Mouse (Mus musculus): Measurements from ENCODE around the gene Grhl3. TPM values are rescaled to one million over a fixed set of nuclear protein-coding genes. Genes with fewer than 3 reads are reported as not detected.

Grhl3 gene
- total RNA-seq, 1 experiment from 2014 or later: 0.38 TPM

DNA sequence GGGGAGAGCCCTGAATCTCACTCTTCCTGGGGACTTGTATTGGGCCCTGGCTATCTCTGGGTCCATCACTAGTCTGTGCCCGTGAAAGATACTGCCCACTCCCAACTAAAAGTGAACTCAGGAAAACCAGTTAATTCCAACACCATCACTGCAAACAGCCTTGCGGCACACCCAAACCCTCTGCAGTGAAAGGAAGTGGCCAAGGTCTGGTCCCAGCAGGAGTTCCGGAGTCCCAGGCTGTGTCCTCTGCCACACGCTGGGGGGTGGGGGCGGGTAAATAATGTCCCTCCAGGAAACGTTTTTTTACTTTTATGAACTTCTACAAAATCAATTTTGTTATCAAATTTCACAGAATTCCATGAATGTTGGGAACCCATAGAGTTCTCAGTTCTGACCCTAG is 6.3 kb upstream of the Grhl3 start:
- ATAC-seq (replicated peaks; ENCODE audit: insufficient number of reproducible peaks, low FRiP score, low TSS enrichment, poor library complexity, severe bottlenecking): no peak

DNA sequence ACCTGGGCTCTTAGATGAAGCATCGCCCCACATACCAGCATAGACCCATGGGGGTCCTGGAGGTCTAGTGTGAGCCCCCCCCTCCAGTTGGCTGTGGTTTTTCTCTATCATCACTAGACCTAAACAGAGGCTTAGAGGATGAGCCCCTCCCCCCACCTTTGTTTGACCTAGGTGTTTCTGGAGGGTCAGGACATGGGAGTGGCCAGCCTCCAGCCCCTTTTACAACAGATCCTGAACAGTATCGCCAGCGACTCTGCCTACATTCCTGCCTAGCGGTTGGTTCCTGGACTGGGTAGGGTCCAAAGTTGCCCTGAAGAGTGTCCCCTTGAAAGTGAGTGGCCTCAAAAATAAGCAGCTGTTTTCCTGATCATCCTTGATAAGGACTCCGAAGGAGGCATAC is 5.1 kb upstream of the Grhl3 start:
- ATAC-seq (replicated peaks; ENCODE audit: insufficient number of reproducible peaks, low FRiP score, low TSS enrichment, poor library complexity, severe bottlenecking): no peak

DNA sequence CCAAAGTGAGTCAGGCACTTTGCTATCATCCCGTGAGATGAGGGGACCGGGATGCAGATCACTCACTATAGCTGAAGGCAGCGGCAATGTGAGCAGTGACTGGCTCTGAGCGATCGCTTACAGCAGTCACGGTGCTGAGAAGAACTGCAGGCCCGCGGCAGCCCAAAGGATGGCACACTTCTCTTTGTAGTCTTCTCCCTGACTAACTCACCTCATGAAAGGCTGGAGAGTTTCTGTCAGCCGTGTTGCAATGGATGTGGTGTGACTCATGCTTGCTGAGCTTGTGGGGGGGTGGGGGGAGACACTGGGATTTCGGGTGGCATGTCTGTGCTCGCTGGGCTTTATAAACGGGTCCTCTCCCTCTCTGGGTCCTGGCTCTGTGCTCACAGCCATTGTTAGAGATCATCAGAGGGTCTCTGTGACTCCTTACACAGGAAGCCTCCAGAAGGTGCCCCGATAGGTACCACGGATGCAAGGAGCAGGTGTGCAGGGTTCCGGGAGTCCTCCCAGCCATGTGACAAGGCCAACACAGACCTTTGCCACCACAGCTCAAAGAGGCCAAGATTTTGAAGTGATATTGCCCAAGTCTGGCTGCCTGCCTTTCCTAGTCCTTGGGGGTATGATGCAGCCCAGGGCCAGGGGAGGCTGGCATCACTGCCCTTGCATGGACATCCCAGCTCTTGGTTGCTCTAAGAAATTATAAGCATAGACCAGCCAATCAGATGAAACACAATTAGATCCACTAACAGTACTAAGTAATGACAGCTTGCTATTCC is 2.1 kb upstream of the Grhl3 start:
- ATAC-seq (replicated peaks; ENCODE audit: insufficient number of reproducible peaks, low FRiP score, low TSS enrichment, poor library complexity, severe bottlenecking): no peak

DNA sequence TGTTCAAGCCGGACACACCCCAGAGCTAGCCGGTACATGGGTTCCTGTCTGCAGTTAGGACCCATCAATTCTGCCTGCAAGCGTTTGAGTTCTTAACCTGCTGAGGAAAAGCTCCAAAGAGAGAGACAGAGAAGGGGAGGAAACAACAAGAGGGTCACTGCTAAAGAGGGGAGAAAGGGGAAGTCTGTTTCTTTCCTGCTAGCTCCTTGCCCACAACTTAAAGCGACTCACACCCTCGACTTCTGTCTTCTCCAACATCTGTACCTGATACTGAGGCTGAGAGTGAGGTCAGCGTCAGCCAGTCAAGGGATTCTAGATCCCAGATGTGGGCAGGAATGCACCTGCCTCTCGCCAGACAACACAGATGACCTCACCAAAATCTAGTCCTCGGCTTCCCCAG is 1.2 kb downstream of the Grhl3 start:
- no peak; the same call in 1 of the 2 replicates for ATAC-seq (replicated peaks; ENCODE audit: insufficient number of reproducible peaks, low FRiP score, low TSS enrichment, poor library complexity, severe bottlenecking)

DNA sequence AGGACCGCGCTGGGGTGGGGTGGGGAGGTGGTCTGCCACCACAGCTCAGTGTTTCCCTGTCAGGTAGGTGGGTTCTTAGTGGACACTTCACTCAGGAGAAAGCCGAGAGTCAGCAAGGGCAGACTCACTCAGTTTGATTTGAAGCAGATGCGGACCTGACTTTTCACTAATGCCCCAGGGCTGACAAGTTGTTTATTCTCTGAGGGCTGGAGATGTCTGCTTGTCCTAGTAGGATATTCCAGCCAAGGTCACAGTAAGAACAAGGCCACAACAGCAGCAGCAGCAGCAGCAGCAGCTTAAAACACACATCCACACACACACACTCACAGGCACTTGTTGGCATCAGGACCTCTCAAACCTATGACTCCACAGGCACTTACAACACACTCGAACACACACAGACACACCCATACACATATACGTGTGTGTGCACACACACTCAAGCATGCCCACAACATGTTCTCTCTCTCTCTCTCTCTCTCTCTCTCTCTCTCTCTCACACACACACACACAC is 2.3 kb downstream of the Grhl3 start:
- ATAC-seq (replicated peaks; ENCODE audit: insufficient number of reproducible peaks, low FRiP score, low TSS enrichment, poor library complexity, severe bottlenecking): no peak

DNA sequence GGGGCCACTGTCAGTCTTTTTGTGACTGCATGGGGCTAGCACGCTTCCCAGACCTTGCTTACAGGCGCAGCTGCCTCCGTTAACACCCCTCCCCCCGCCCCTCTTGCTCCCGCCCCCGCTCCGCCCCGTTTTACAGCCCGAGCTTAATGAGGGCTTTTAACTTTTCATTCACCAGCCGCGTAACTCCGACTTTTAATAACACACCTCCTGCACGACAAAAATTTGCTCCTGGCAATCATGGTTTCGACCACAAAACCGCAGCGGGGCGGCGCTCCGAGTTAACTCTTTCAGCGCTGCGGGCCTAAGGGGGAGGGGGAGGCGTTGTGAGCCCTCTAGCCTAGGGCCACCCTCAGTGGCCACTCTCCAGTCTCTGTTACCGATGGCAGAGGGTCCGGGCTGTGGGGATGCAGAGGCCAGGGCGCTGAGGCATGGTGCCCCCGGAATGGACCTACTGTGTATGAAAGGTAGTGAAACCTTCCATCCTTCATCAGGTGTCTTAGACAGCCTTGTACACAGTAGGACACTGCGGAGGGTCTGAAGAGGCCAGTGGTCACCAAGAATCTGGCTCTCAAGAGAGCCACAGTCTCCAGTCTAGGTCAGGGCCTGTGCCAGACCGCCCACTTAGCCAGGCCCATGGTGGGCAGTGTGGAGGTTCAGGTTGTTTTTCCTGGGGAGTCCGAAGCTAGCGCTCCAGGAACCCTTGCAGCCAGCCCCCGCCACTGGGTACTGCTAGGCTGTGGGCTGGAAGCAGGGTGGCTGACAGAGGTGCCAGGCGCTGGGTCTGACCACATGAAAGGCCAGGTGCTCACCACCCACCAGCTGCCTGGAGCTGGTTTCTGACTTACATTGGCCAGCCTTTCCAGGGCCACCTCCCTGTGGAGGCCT is 3.0 kb downstream of the Grhl3 start:
- no peak for ATAC-seq (replicated peaks; ENCODE audit: insufficient number of reproducible peaks, low FRiP score, low TSS enrichment, poor library complexity, severe bottlenecking)

DNA sequence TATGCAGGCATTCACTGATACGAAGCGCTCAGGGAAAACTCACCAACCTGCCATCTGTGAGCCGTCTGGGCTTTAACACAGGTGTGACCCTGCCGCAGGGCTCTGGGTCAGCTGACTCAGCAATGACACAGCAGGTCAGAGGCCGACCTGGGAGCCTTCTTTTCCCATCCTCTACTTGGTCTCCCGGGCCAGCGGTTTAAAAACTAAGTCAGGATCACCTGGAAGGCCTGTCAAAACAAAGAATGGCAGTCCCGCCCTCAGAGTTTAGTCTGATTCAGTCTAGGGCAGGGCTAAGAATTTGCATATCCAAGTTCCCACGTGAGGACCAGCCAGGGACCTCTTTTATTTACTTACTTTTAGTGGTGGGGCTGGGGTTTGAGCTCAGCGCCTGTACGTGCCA is 4.2 kb downstream of the Grhl3 start:
- no peak for ATAC-seq (replicated peaks; ENCODE audit: insufficient number of reproducible peaks, low FRiP score, low TSS enrichment, poor library complexity, severe bottlenecking)

DNA sequence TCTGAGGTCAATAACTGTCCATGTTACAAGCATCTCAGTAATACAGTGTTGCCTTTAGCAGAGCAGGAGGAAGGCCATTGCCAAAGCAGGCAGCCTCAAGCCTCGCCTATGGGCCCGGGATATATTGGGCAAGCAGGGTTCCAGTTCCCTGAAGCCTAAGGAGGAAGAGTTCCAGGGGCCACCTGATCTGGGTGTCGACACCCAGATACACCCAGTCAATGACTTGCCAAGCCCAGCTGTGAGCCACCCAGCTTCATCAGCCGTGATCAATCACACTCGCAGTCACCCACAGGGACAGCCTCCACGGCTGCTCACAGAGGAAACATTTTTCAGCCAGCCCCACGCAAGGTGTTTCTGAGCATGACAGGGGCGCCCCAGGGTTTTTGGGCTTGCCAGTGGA is 5.9 kb downstream of the Grhl3 start:
- ATAC-seq (replicated peaks; ENCODE audit: insufficient number of reproducible peaks, low FRiP score, low TSS enrichment, poor library complexity, severe bottlenecking): no peak; the same call in 1 of the 2 replicates

DNA sequence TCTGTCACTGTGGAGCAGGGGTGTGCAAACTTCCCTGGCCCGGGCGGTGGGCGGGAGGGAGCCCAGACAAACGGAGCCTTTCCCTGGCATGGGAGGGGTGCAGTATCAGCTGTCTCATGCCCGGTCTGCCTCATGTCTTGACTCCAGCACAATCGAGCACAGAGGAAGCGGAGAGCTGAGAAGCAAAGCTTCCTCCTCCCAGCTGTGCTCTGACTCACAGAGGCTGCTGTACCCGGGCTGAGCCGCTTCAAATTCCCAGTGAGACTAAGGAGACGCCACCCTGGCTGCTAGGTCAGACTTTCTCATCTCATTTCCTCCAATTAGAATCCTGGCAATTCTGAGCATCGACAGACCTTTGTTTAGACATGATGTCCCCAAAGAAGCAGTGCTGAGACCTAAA is 6.4 kb downstream of the Grhl3 start:
- ATAC-seq (replicated peaks; ENCODE audit: insufficient number of reproducible peaks, low FRiP score, low TSS enrichment, poor library complexity, severe bottlenecking): 0 out of 2 replicates have a peak, but pooled peaks have one; percentile 28

DNA sequence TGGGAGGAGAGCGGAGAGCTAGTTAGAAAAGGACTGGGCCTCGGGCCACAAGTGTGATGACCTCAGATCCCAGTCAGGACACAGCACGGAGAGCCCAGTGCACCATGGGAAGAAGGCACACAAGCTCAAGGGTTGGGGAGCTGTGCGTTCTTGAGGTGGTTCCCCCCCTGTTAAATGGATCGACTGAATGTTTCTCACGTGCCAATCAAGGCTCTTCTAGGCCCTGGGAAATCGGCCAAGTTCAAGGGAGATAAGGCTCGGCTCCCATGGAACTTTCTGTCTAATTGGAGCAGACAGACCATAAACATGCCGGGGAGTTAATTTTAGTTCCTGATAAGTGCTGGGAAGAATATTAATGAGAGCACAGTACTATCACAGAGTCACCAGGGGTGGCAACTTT is 8.0 kb downstream of the Grhl3 start:
- no peak for ATAC-seq (replicated peaks; ENCODE audit: insufficient number of reproducible peaks, low FRiP score, low TSS enrichment, poor library complexity, severe bottlenecking)

DNA sequence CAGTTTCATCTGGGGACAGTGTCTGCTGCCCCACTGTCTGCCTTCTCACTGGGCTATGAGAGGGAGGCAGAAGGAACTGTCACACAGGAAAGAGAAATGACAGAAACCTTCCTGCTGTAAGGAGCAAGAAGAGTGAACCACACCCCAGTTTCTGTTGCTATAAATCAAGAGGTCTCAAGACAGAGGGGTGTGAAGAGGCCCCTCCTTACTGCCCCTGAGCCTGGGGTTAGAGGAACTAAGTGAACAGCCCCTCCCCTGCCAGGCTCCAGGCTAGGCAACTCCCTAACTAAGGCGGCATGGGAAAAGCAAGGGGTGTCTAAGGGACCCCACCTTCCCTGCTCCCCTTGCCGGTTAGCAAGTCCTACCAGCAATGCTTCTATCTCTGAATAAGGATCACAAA is 9.6 kb downstream of the Grhl3 start:
- ATAC-seq (replicated peaks; ENCODE audit: insufficient number of reproducible peaks, low FRiP score, low TSS enrichment, poor library complexity, severe bottlenecking): no peak

DNA sequence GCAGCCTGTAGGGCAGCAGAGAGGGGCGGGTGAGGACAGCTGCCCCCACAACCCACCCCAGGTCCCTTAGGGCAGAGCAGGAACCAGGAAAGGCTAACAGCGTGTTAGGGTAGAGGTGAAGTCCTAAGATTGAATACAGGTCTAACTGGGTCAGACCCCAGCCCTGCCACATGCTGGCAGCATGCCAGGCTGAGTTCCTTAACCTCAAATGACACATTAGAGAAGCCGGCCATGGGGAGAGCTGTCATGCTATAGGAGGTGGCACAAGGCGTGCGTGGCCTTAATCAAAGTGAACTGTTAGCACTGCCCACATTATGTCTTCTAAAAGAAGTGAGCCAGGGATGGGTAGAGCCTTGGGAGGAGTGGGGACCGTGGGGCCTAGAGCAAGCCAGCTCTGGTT is 24.1 kb downstream of the Grhl3 start:
- no peak for ATAC-seq (replicated peaks; ENCODE audit: insufficient number of reproducible peaks, low FRiP score, low TSS enrichment, poor library complexity, severe bottlenecking)

DNA sequence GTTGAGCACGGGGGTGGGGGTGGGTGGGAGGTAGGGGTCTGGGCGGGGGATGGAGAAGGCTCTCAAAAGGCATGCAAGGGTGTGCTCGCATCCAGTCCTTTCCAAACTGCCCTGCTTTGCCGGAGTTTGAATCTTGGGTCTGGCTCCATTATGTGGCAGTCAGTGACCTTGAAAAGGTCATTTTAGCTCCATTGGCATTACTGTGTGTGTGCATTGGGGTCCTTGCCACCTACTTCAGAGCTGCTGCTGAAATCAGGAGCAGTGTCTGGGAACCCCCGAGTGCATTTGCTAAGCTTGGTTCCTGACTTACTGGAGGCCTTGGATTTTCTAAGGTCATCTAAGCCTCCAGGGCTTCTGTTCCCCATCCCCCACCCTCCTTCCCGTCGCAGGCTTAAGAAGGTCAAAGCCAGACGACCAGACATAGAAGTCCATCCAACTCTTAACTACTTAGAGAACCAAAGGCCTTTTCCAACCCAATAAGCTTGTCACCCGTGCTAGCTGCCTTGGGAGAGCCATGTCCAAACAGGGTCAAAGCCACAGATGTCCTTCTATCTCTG is 24.8 kb downstream of the Grhl3 start:
- no peak for ATAC-seq (replicated peaks; ENCODE audit: insufficient number of reproducible peaks, low FRiP score, low TSS enrichment, poor library complexity, severe bottlenecking)

DNA sequence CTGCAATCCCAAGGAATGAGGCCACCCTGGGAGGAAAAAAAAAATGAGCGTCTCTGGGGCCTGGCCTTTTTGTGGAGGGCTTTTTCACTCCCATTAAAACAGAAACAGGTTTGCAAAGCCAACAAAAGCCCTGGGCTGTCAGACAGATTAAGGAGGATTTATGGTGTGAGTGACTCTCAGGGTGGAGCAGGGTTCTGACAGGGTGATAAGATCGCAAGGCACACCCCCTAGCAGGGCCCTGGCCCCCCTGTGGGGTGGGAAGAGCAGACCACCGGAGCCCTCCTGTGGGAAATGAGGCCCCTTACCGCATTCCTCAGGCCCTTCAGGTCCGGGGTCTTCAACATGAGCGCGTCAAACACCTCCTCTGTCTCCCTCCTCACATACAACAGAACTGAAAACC is 25.3 kb downstream of the Grhl3 start:
- ATAC-seq (replicated peaks; ENCODE audit: insufficient number of reproducible peaks, low FRiP score, low TSS enrichment, poor library complexity, severe bottlenecking): no peak

DNA sequence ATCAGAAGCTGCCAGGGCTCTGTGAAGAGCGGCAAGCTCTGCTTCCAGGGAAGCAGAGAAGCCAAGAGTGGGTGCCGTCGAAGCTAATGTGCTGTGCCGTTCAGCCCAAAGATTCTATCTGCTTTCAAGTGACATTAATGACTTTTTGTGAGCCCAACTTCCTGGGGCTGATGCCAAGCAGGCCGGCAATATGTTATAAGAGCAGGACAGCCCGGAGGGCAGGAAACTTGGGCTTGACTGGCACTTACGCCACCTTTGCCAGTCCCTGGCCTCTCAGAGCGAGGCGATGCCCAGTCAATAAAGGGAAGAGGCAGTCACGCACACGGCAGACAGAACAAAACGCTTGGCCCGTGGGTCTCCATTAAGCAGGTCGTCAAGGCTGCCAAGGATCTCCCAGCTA is 25.9 kb downstream of the Grhl3 start:
- ATAC-seq (replicated peaks; ENCODE audit: insufficient number of reproducible peaks, low FRiP score, low TSS enrichment, poor library complexity, severe bottlenecking): no peak

DNA sequence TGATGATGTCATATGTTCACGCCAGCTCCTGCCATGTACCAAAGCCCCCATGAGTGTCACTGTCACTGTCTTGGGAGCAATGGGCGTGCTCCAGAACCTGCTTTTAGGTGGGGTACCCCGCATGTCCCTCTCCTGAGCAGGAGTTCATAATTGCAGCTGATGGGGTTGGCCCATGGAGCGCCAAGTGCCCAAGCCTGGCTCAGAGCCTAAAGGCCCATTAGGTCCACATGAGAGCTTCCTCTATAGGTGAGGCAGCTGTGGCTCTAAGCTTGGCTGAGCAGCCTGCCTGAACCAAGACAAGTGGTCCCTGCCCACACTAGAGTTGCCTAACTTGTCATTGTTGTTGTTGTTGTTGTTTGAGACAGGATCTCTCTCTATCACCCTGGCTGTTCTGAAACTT is 26.6 kb downstream of the Grhl3 start:
- ATAC-seq (replicated peaks; ENCODE audit: insufficient number of reproducible peaks, low FRiP score, low TSS enrichment, poor library complexity, severe bottlenecking): no peak

DNA sequence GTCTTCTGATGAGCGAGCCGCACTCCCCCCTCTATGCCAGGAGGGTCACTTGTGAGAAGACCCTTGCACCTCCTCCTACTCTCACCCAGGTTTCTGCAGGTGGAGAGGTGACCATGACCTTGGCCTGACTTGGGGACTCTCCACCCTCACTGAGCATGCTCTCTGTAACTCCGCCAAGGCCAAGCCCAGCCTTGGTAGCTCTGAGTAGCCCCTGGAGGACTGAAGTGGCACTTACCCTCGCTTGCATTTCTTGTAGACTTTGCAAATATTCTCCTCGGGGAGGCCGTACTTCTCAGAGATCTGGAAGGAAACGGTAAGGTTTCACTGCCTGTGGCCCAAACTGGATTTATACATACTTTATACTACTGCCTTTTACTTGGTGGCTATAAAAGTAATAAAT is 27.4 kb downstream of the Grhl3 start:
- no peak for ATAC-seq (replicated peaks; ENCODE audit: insufficient number of reproducible peaks, low FRiP score, low TSS enrichment, poor library complexity, severe bottlenecking)

DNA sequence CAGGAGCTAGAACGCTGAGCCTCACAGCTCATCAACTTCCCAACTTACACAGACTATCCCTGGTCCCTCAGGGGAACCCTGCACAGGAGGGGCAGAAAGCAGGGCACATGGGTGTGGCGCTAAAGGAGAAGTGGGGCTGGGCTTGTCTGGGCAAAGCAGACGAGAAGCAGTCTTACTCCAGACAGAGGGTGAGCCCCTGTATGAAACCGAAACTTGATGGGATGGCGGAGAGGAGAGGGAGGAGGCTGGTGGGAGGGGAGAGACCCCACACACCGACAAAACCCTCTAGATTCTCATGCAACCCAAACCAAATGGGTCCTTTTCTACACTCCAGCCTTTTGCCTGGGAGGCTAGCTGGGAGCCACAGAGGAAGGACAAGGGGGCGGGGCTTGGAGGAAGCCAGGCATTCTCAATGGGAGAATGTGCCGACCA is 28.3 kb downstream of the Grhl3 start:
- ATAC-seq (replicated peaks; ENCODE audit: insufficient number of reproducible peaks, low FRiP score, low TSS enrichment, poor library complexity, severe bottlenecking): peak; percentile 64

DNA sequence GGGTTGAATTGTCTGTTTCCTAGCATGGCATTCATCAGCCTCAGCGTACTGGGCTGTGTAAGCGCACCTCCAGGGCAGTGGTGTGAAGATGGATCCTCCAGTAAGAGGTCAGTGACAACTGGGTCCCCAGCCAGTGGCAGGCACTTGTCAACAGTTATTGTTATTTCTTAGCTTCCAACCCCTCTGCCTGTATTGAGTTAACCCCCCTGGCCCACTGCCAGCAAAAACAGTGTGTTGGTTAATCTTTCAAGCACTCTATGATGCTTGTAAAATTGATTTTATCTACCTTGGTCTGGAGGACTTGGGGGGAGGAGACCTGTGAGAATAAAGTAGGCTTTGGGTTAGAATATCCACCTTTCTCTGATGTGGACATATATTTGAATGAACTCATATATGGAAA is 29.1 kb downstream of the Grhl3 start:
- no peak for ATAC-seq (replicated peaks; ENCODE audit: insufficient number of reproducible peaks, low FRiP score, low TSS enrichment, poor library complexity, severe bottlenecking)

Measured in monocyte, adult 5-6 weeks (primary cell).